In the genomic region with DNA sequence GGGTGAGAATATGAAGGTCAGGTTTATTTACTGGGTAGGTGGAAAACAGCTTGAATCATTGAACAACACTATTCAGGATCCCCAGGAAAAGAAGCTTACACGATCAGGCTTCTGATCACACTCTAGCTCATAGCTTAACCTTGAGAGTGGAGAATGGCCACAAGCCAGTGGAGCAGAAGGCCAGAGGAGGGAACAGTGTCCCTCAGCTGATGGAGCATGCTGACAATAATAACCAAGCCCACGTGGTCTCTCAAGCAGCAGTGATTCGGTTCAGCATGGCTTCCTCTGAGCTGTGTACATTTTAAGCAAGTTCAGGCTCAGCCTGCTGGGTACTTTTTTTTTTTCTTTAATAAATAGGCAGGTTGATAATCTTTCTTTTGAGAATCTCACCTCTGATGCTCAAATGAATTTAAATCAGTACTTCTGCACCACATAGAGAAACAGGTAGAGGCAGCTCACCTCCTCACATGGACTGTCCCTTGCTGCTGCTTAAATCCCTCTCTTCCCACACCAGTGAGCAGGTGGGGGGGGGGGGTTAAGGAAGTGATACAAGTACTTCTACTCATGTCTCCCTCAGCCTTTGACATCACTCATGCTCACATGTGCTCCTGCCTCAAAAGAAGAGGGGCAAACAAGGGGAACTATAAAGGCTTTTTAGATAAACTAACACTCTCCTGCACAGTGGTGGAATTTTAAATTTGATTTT, we compare ENCODE assay signal across 15 mouse cellular contexts.
DNase-seq lines count a peak whose midpoint lies in the region; TF ChIP-seq lines count a peak whose summit lies in the region.
"Had no signal": no experiment of that assay in that cellular context is flagged by ENCODE, and none has a peak within 500 bp of the region (broad histone marks: within the 10 kb centered on the region; RNA-seq: fewer than 3 reads in every experiment).

No protein-coding gene starts in this region.

- TF ChIP-seq CTCF in thymus, adult 2 months (IDR thresholded peaks at IDR 0.05; ENCODE audit: borderline replicate concordance, control insufficient read depth, extremely low read depth, insufficient read depth, low read length, poor library complexity), result no peak

- no peaks in the 10 kb centered on the region for H3K4me1 ChIP-seq in thymus, adult 2 months (replicated peaks; ENCODE audit: control insufficient read depth, insufficient read depth, low read length)
- H3K4me1 ChIP-seq: liver, embryonic 13.5 days; neural tube, embryonic 12.5 days had no signal

- no peak for TF ChIP-seq POLR2A in thymus, adult 2 months (IDR thresholded peaks at IDR 0.05; ENCODE audit: control insufficient read depth, extremely low read depth, insufficient read depth, low read length, poor library complexity)

- H3K27ac ChIP-seq in thymus, adult 2 months (ENCODE audit: control insufficient read depth, insufficient read depth, low read length), result no peak overlapping the region
- H3K27ac ChIP-seq: embryonic facial prominence, embryonic 13.5 days; heart, adult 2 months; liver, embryonic 13.5 days; midbrain, embryonic 10.5 days; neural tube, embryonic 12.5 days had no signal

- no peaks in the 10 kb centered on the region for H3K36me3 ChIP-seq in thymus, adult 2 months (ENCODE audit: control insufficient read depth, insufficient read depth, low read length)
- H3K36me3 ChIP-seq: embryonic facial prominence, embryonic 13.5 days; liver, embryonic 13.5 days; midbrain, embryonic 10.5 days; neural tube, embryonic 12.5 days had no signal

- H3K4me3 ChIP-seq in thymus, adult 2 months (ENCODE audit: control insufficient read depth, insufficient read depth, low read length), result no peak overlapping the region
- H3K4me3 ChIP-seq: embryonic facial prominence, embryonic 13.5 days; heart, adult 2 months; liver, embryonic 13.5 days; midbrain, embryonic 10.5 days; neural tube, embryonic 12.5 days had no signal

- no peaks in the 10 kb centered on the region for H3K27me3 ChIP-seq in thymus, adult 2 months (ENCODE audit: control insufficient read depth, insufficient read depth, low read length)
- H3K27me3 ChIP-seq: embryonic facial prominence, embryonic 13.5 days; liver, embryonic 13.5 days; neural tube, embryonic 12.5 days had no signal

- DNase-seq in kidney, adult 9 months, result peak; percentile 2
- no peak for DNase-seq in kidney, postnatal 36 days
- peak; percentile 8 for DNase-seq in ovary, postnatal 36 days (ENCODE audit: low spot score)
- DNase-seq in ovary, postnatal 14 days (ENCODE audit: low spot score), result no peak
- DNase-seq in cerebellum, adult 9-11 months, result peak; percentile 90
- no peak for DNase-seq in thymus, adult 2 months
- no peak for DNase-seq in layer of hippocampus, postnatal 36 days
- DNase-seq: heart, adult 2 months; heart, postnatal 4 days; kidney, postnatal 25 days; liver, embryonic 13.5 days; lung, postnatal 10 days had no signal

- 71% methylated on average over 3 of the region's 3 CpGs for WGBS in thymus, adult 2 months

Comparison
In these comparisons a context has a peak if more than half of its experiments do, and no peak if none do; other contexts are left out.
1. DNase-seq: peak in kidney, adult 9 months (single experiment), ovary, postnatal 36 days (single experiment) and cerebellum, adult 9-11 months (single experiment); none in kidney, postnatal 36 days (0 of 2), ovary, postnatal 14 days (single experiment), thymus, adult 2 months (single experiment) and layer of hippocampus, postnatal 36 days (0 of 2).